Mouse (Mus musculus) neural tube, embryonic 15.5 days (tissue): ENCODE data around the gene Vinac1. TPM values are rescaled to one million over a fixed set of nuclear protein-coding genes. Genes with fewer than 3 reads are reported as not detected.

Experiments used
- ATAC-seq: fragments of 200-750 bp; cut with Nextera tagmentation; 2 replicates; pipeline ENCODE4 v1.8.0; 2017; ENCODE audit warnings: mild to moderate bottlenecking, moderate TSS enrichment, moderate library complexity; ENCODE audit not compliant: low FRiP score
- H3K27ac ChIP-seq: fragments of 300-500 bp; sonication (generic); replicated peaks from 2 replicates; pipeline ENCODE4 v1.5.1; 2015; ENCODE audit warnings: mild to moderate bottlenecking, inconsistent platforms
- H3K27me3 ChIP-seq: fragments of 300-500 bp; sonication (generic); replicated peaks from 2 replicates; pipeline ENCODE4 v1.6.1; 2015; ENCODE audit warnings: inconsistent platforms
- H3K36me3 ChIP-seq: fragments of 300-500 bp; sonication (generic); 2 replicates; pipeline ENCODE4 v1.6.1; 2015; ENCODE audit warnings: inconsistent platforms
- H3K4me1 ChIP-seq: fragments of 300-500 bp; sonication (generic); 2 replicates; pipeline ENCODE4 v1.6.1; 2015; ENCODE audit warnings: inconsistent platforms
- H3K4me2 ChIP-seq: fragments of 300-500 bp; sonication (generic); 2 replicates; pipeline ENCODE4 v1.6.1; 2015; ENCODE audit warnings: inconsistent platforms, mild to moderate bottlenecking, moderate library complexity
- H3K4me3 ChIP-seq: fragments of 300-500 bp; sonication (generic); replicated peaks from 2 replicates; pipeline ENCODE4 v1.5.1; 2015; ENCODE audit warnings: mild to moderate bottlenecking, inconsistent platforms
- H3K9ac ChIP-seq: fragments of 300-500 bp; sonication (generic); replicated peaks from 2 replicates; pipeline ENCODE4 v1.6.1; 2015; ENCODE audit warnings: mild to moderate bottlenecking, inconsistent platforms
- H3K9me3 ChIP-seq: fragments of 300-500 bp; sonication (generic); replicated peaks from 2 replicates; pipeline ENCODE4 v1.6.1; 2016; ENCODE audit warnings: inconsistent platforms
- WGBS: fragments of 180-500 bp; shearing (Covaris S2); methylation state at CpG from one replicate; pipeline ENCODE4 v1.1.7; 2015; ENCODE audit warnings: mixed read lengths; 5-methylcytosine and 5-hydroxymethylcytosine counted together
- polyA plus RNA-seq: library from polyadenylated mRNA; unstranded; fragments of >200 nt; fragmentation: Nextera tagmentation; extraction: Ambion mirVana; gene quantifications from 2 replicates; pipeline ENCODE4 v1.2.1, GENCODE M21; 2015

The Vinac1 gene
- polyA plus RNA-seq: 0.68 and 0.86 TPM in 2 replicates

DNA sequence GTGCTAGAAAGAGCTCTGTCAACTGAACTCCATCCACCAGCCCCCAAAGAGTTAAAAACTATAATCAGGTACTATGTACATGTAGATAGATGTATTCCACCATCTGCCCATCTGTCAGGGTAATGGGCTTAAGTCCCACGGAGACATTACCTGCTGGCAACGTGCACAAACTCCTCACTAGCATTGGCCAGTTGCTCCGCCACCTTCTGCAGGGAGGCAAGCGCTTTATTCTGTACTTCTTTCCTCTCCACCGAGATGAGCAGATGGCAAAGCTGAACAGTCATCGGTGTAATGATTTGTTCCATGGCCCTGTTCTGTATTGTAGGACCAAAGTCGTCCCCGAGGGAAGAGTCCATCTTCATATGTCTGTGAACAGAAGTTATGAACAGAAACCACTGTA, at the start of gene Vinac1:
Vinac1 (minus strand) TSS at position 362 of the 400 bp plus-strand sequence.
- Histone ChIP-seq H3K27ac (no peak within 1 kb of the TSS), H3K36me3 (no peaks in the 10 kb centered on the region), H3K9me3 (no peaks in the 10 kb centered on the region), H3K4me2 (no peak within 1 kb of the TSS), H3K4me3 (no peak within 1 kb of the TSS), H3K9ac (no peak within 1 kb of the TSS), H3K27me3 (no peaks in the 10 kb centered on the region), H3K4me1 (no peaks in the 10 kb centered on the region)
- no peak for ATAC-seq
- 80% methylated on average over 8 of the region's 8 CpGs for WGBS

DNA sequence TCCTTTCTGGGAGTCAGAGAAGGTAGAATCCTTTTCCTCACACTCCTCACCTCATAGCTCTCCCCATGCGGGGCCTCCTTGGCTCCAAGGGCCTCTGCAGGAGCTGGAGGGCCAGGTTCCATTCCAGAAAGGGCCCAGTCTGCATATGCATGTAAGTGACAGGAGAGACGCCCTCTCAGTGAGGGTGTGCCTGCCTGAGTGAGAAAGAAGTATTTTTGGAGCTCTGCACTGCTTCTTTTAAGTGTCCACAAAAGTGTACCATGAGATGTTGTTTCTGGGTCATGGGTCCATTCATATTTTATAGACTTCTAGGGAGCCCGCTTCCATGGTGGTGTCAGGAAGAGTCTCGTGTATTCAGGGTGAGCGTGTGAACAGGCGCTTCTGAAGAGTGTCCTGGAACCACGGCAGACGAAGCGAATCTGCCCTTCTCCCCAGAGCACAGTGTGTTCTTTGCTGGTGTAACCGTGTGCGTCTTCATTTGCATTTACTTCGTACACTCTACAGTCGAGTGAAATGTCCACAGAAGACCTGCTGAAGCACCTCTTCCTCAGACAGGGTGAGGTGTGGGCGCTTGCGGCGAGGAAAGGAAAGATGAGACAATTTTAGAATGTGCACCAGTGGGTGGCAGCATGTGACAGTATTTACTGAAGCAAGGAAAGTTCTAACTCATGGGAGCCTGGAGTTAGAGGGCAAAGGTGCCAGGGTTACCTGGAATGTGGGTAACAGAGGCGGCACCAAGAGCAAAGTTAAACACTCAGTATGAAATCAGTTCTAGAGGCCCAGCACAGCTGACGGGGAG, 46.2 kb upstream of the Vinac1 start:
- no peak overlapping the region for H3K27ac ChIP-seq
- no peak overlapping the region for H3K4me2 ChIP-seq
- H3K4me1 ChIP-seq: no peaks in the 10 kb centered on the region
- 91% methylated on average over 18 of the region's 18 CpGs for WGBS
- H3K4me3 ChIP-seq: no peak overlapping the region
- no peaks in the 10 kb centered on the region for H3K9me3 ChIP-seq
- H3K36me3 ChIP-seq: peaks cover 64% of the 10 kb centered on the region
- H3K27me3 ChIP-seq: no peaks in the 10 kb centered on the region
- H3K9ac ChIP-seq: no peak overlapping the region
- no peak for ATAC-seq

DNA sequence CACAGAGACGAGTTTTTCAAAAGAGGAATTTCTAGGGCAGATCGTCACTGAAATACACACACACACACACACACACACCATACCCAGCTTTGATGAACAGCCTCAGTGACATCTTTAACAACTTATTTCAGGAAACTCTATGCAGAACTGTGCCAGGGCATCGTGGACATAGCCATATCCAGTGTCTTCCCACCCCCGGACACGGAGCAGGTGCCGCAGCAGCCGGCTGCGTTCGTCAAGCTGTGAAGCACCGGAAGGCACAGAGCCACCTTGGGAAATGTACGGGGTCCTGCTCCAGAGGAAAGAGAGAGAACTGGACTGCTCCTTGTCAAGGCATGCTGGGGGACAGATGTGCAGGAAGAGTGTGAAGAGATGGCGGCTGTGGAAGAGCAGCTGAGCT, 44.8 kb upstream of the Vinac1 start:
- Histone ChIP-seq H3K36me3 (peaks cover 74% of the 10 kb centered on the region), H3K27ac (no peak overlapping the region), H3K4me1 (no peaks in the 10 kb centered on the region), H3K4me3 (no peak overlapping the region), H3K4me2 (no peak overlapping the region), H3K9ac (no peak overlapping the region), H3K9me3 (no peaks in the 10 kb centered on the region), H3K27me3 (no peaks in the 10 kb centered on the region)
- no peak for ATAC-seq
- 94% methylated on average over 12 of the region's 12 CpGs for WGBS

DNA sequence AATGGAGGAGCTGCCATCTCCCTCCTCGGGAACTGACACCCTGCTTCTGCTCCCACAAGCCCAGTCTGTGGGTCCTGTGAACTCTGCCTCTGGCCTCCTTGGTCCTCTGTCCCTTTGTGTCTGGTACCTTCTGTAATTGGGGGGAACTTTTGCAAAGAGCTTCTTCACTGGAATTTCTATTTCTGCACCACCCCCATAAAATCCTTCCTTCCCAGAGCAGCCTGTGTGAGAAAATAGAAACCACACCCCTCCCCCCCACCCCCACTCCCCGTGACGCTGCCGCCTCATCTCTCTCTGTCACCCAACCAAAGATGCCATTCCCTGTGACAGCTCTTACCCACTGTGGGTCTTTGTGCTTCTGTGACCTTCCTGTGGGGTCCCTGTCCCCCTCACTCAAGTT, 42.4 kb upstream of the Vinac1 start:
- Histone ChIP-seq H3K4me2 (no peak overlapping the region), H3K27me3 (no peaks in the 10 kb centered on the region), H3K9me3 (no peaks in the 10 kb centered on the region), H3K27ac (no peak overlapping the region), H3K4me1 (no peaks in the 10 kb centered on the region), H3K4me3 (no peak overlapping the region), H3K9ac (no peak overlapping the region), H3K36me3 (peaks cover 91% of the 10 kb centered on the region)
- ATAC-seq: no peak
- 59% methylated on average over 4 of the region's 4 CpGs for WGBS

DNA sequence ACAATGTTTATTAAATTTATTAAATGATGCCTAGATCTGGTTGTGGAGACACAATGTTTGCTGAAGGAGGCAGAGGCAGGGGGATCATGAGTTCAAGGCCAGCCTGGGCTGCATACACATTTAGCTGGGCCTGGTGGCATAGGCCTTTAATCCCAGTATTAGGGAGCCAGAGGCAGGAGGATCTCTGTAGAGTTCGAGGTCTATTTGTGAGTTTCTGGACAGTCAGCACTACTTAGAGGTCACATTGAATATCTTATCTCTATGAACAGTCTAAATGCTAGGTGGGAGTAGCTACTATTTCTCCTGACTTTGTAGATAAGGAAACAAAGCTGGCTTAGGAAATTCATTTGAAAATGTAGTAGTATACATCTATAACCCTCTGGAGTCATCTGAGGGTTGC, 39.5 kb upstream of the Vinac1 start:
- Histone ChIP-seq H3K9ac (no peak overlapping the region), H3K4me1 (no peaks in the 10 kb centered on the region), H3K27me3 (no peaks in the 10 kb centered on the region), H3K27ac (no peak overlapping the region), H3K4me3 (no peak overlapping the region), H3K9me3 (no peaks in the 10 kb centered on the region), H3K36me3 (peaks cover 79% of the 10 kb centered on the region), H3K4me2 (no peak overlapping the region)
- WGBS: 93% methylated on average over 1 of the region's 1 CpGs
- no peak for ATAC-seq

DNA sequence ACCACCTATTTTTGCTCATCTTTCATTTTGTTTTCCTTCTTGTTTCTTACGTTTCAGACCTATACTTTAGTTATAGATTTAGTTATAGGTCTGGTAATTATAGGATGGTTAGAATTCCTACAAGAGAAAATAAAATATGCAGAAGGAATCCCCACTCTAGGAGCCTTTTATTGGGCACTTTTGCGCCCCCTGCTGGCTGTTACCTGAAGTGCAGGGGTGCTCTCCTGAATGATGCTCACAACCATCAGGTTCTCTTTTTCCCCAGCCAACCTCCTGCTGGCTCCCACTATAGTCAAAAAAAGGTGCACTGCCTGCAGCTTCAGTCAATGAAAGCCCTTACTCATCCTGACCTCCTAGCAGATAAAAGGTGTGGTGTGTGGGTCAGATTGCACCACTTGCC, 37.0 kb upstream of the Vinac1 start:
- Histone ChIP-seq H3K27me3 (no peaks in the 10 kb centered on the region), H3K27ac (no peak overlapping the region), H3K4me3 (no peak overlapping the region), H3K4me1 (no peaks in the 10 kb centered on the region), H3K9me3 (no peaks in the 10 kb centered on the region), H3K4me2 (no peak overlapping the region), H3K9ac (no peak overlapping the region), H3K36me3 (peaks cover 79% of the 10 kb centered on the region)
- ATAC-seq: no peak
- 53% methylated on average over 2 of the region's 2 CpGs for WGBS

DNA sequence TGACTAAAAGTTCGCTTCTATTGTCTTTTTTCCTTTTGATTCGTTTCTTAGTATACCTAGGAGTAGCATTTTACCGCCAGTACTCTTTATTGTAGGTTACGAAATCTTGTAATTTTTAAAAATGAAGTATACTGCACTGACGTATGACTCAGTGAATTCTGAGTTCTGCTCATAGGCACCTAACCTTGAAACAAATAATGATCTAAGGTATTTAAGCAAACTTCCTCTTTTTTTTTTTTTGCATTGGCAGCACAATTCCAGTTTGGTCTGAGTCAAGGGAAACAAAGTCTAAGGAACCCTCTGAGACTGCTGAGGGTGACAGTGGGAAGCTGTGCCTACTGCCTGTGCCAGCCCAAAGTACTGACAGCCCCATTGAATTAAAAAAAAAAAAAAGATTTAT, 35.5 kb upstream of the Vinac1 start:
- no peaks in the 10 kb centered on the region for H3K27me3 ChIP-seq
- no peak overlapping the region for H3K9ac ChIP-seq
- no peak overlapping the region for H3K4me2 ChIP-seq
- H3K4me3 ChIP-seq: no peak overlapping the region
- WGBS: 94% methylated on average over 5 of the region's 5 CpGs
- no peaks in the 10 kb centered on the region for H3K4me1 ChIP-seq
- ATAC-seq: no peak
- H3K9me3 ChIP-seq: no peaks in the 10 kb centered on the region
- H3K36me3 ChIP-seq: peaks cover 78% of the 10 kb centered on the region
- no peak overlapping the region for H3K27ac ChIP-seq

DNA sequence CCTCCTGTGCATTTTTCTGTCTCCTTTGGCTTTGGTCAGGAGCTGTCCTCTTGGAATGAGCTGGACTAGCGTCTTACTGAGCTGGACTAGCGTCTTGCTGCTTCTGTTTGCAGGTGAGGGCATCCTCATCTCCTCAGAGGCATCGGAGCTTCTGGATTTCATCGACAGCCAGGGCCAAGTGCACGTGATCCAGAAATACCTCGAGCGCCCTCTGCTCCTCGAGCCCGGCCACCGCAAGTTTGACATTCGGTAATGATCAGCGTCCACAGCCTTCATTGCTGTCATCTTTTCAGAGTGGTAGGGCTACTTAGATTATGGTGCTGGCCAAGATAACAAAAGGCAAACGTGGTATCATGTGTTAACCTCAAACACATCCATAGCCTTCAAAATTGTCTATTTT, 33.1 kb upstream of the Vinac1 start:
- no peaks in the 10 kb centered on the region for H3K27me3 ChIP-seq
- ATAC-seq: no peak
- no peak overlapping the region for H3K4me3 ChIP-seq
- no peaks in the 10 kb centered on the region for H3K4me1 ChIP-seq
- WGBS: 72% methylated on average over 13 of the region's 13 CpGs
- H3K9me3 ChIP-seq: no peaks in the 10 kb centered on the region
- H3K36me3 ChIP-seq: peaks cover 80% of the 10 kb centered on the region
- H3K9ac ChIP-seq: no peak overlapping the region
- H3K4me2 ChIP-seq: no peak overlapping the region
- H3K27ac ChIP-seq: no peak overlapping the region

DNA sequence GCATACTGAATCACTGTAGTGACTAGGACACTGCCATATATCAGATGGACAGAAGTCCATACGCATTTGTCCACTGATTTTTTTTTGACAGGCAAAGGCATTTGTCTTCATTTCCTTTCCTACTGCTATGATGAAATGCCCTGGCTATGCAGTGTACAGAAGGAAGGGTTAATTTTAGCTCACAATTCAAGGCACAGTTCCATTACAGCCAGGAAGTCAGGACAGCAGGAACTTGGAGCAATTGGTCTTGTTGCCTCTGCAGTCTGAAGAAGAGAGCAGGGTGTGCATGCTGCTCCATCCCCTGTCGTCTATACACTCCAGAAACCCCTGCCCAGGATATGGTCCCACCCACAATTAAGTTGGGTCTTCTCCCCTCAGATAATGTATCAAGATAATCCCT, 31.2 kb upstream of the Vinac1 start:
- Histone ChIP-seq H3K4me3 (no peak overlapping the region), H3K36me3 (peaks cover 75% of the 10 kb centered on the region), H3K9ac (no peak overlapping the region), H3K4me2 (no peak overlapping the region), H3K9me3 (no peaks in the 10 kb centered on the region), H3K27ac (no peak overlapping the region), H3K27me3 (no peaks in the 10 kb centered on the region), H3K4me1 (no peaks in the 10 kb centered on the region)
- WGBS: 89% methylated on average over 2 of the region's 2 CpGs
- no peak for ATAC-seq

DNA sequence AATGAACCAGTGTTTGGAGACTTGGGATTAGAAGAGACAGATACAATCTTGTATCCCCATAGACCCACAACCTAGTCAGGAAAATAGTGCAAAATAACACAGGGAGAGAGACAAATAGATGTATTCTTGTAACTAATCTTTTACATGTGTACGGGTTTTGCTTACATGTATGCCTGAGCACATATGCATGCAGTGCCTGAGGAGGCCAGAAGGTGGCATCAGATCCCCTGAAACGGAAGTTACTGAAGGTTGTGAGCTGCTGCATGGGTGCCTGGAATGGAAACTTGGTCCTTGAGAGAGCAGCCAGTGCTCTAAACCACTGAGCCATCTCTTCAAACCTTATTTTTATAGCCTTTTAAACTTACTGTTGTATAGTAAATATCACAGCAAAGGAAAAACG, 30.3 kb upstream of the Vinac1 start:
- ATAC-seq: no peak
- Histone ChIP-seq H3K36me3 (peaks cover 67% of the 10 kb centered on the region), H3K4me1 (no peaks in the 10 kb centered on the region)

DNA sequence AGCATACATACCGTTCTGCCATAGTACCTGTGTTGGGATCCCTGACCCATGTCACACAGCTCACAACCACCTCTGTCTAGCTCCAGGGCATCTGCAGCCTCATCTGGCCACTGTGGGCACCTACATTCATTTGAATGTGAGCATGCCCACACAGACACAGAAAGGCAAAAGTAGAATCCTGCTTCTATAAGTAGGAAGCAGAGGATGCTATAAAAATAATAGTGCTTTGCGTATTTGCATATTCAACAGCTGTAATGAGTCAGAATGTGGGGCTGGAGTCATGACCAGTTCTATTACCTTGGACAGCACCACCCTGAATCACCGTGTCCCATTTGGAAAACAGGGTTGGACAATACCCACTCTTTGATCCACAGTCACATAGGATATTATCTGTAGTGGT, 22.3 kb upstream of the Vinac1 start:
- Histone ChIP-seq H3K27ac (no peak overlapping the region), H3K9me3 (no peaks in the 10 kb centered on the region), H3K4me2 (no peak overlapping the region), H3K9ac (no peak overlapping the region), H3K36me3 (peaks cover 8% of the 10 kb centered on the region; the same call in 1 of the 2 replicates), H3K27me3 (no peaks in the 10 kb centered on the region), H3K4me1 (peaks cover 42% of the 10 kb centered on the region), H3K4me3 (no peak overlapping the region)
- 95% methylated on average over 3 of the region's 3 CpGs for WGBS
- no peak for ATAC-seq

More for the DNA sequence above, 30.3 kb upstream of the Vinac1 start:
- no peak overlapping the region for H3K4me2 ChIP-seq
- H3K27ac ChIP-seq: no peak overlapping the region
- H3K9me3 ChIP-seq: no peaks in the 10 kb centered on the region
- 79% methylated on average over 3 of the region's 3 CpGs for WGBS
- no peak overlapping the region for H3K9ac ChIP-seq
- no peaks in the 10 kb centered on the region for H3K27me3 ChIP-seq
- no peak overlapping the region for H3K4me3 ChIP-seq

DNA sequence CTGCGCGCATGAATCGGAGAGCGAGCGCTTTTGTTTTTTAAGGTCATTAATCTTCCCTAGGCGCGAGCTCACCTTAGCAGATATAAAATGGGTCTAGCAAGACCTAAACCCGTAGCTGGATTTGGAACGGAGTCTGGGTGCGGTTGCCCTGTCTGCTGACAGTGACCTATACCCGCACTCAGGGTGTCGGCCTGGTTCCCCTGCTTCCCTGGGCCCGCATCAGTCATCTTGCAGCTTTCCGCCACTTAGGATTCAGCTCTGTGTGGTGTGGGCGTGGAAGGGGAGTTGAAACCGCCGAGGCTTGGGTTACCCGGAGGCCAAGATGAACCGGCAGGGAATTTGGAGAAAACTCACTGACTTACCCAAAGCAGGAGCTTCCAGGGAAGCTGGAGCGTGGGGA, 18.4 kb upstream of the Vinac1 start:
- Histone ChIP-seq H3K27ac (peak overlapping the region; percentile 88), H3K4me1 (peaks cover 48% of the 10 kb centered on the region), H3K27me3 (no peaks in the 10 kb centered on the region), H3K4me2 (peak overlapping the region; percentile 82), H3K9me3 (no peaks in the 10 kb centered on the region), H3K9ac (peak overlapping the region; percentile 92), H3K36me3 (peaks cover 8% of the 10 kb centered on the region; the same call in 1 of the 2 replicates), H3K4me3 (peak overlapping the region; percentile 87)
- peak; percentile 86 for ATAC-seq
- under 1% methylated on average over 20 of the region's 20 CpGs for WGBS
